Mouse (Mus musculus) limb, embryonic 14.5 days (tissue): ENCODE measurements at regions not wholly inside any gene's neighbourhood (a gene's known extent, or its start where the extent isn't known, plus 50 kb on each side); places are given as distances from the start of the nearest gene placed in this dataset.

Source experiments
- ATAC-seq: fragments of 200-750 bp; cut with Nextera tagmentation; 2 replicates; pipeline ENCODE4 v1.8.0; 2017; ENCODE audit warnings: low read depth, moderate number of reproducible peaks, moderate TSS enrichment; ENCODE audit not compliant: low FRiP score
- DNase-seq: peaks from one replicate; pipeline ENCODE4 v3.0.0-alpha.2; 2015; ENCODE audit warnings: low spot score
- H3K27ac ChIP-seq: fragments of 300-500 bp; sonication (generic); replicated peaks from 2 replicates; pipeline ENCODE4 v1.5.1; 2014; ENCODE audit warnings: low read depth, mild to moderate bottlenecking, low read length, moderate library complexity, mixed read lengths
- H3K27me3 ChIP-seq: fragments of 300-500 bp; sonication (generic); 2 replicates; pipeline ENCODE4 v1.6.1; 2014; ENCODE audit warnings: low read length, mixed read lengths; ENCODE audit not compliant: control insufficient read depth, insufficient read depth
- H3K36me3 ChIP-seq: fragments of 300-500 bp; sonication (generic); 2 replicates; pipeline ENCODE4 v1.6.1; 2014; ENCODE audit warnings: mild to moderate bottlenecking, low read length, moderate library complexity, mixed read lengths; ENCODE audit not compliant: control insufficient read depth, insufficient read depth
- H3K4me1 ChIP-seq: fragments of 300-500 bp; sonication (generic); 2 replicates; pipeline ENCODE4 v1.6.1; 2014; ENCODE audit warnings: antibody characterized with exemption, low read length, mixed read lengths; ENCODE audit not compliant: control insufficient read depth, insufficient read depth
- H3K4me2 ChIP-seq: fragments of 300-500 bp; sonication (generic); replicated peaks from 2 replicates; pipeline ENCODE4 v1.6.1; 2014; ENCODE audit warnings: low read depth, mild to moderate bottlenecking, low read length, moderate library complexity; ENCODE audit not compliant: severe bottlenecking
- H3K4me3 ChIP-seq: fragments of 300-500 bp; sonication (generic); replicated peaks from 2 replicates; pipeline ENCODE4 v1.5.1; 2014; ENCODE audit warnings: low read length
- H3K9ac ChIP-seq: fragments of 300-500 bp; sonication (generic); 2 replicates; pipeline ENCODE4 v1.6.1; 2014; ENCODE audit warnings: mild to moderate bottlenecking, low read depth, low read length, moderate library complexity; ENCODE audit not compliant: severe bottlenecking
- H3K9me3 ChIP-seq: fragments of 300-500 bp; sonication (generic); 2 replicates; pipeline ENCODE4 v1.6.1; 2016; ENCODE audit warnings: low read length; ENCODE audit not compliant: control insufficient read depth
- POLR2A ChIP-seq: fragments of 200-500 bp; IDR thresholded peaks from 2 replicates; pipeline ENCODE4 v1.8.0; 2012; ENCODE audit warnings: inconsistent platforms, mild to moderate bottlenecking, moderate library complexity, borderline replicate concordance; ENCODE audit not compliant: insufficient read depth, insufficient read length; ENCODE audit errors: extremely low read depth
- WGBS: fragments of 180-500 bp; shearing (Covaris S2); extraction: QIAGEN DNeasy Blood & Tissue Kit; methylation state at CpG from one replicate; pipeline ENCODE4 v1.1.7; 2014; 5-methylcytosine and 5-hydroxymethylcytosine counted together

- no peak overlapping the region for H3K9ac ChIP-seq
- ATAC-seq (no peak), DNase-seq (no peak)
- H3K36me3 ChIP-seq: no peaks in the 10 kb centered on the region
- H3K27ac ChIP-seq: no peak overlapping the region
- H3K4me3 ChIP-seq: no peak overlapping the region
- no peak for TF ChIP-seq POLR2A
- WGBS: 62% methylated on average over 3 of the region's 3 CpGs
- no peak overlapping the region for H3K4me2 ChIP-seq
- no peaks in the 10 kb centered on the region for H3K9me3 ChIP-seq
- no peaks in the 10 kb centered on the region for H3K4me1 ChIP-seq
- no peaks in the 10 kb centered on the region for H3K27me3 ChIP-seq
Observed at GRCm38 (mm10) chr2:108913967-108914366, 366.6 kb upstream of the Kif18a start.

- H3K27ac ChIP-seq: no peak overlapping the region
- H3K27me3 ChIP-seq: no peaks in the 10 kb centered on the region
- WGBS: 65% methylated on average over 3 of the region's 3 CpGs
- no peak overlapping the region for H3K4me3 ChIP-seq
- no peaks in the 10 kb centered on the region for H3K9me3 ChIP-seq
- H3K36me3 ChIP-seq: no peaks in the 10 kb centered on the region
- no peak overlapping the region for H3K4me2 ChIP-seq
- ATAC-seq (no peak), DNase-seq (no peak)
- TF ChIP-seq POLR2A: no peak
- H3K9ac ChIP-seq: no peak overlapping the region
- H3K4me1 ChIP-seq: no peaks in the 10 kb centered on the region
Observed at GRCm38 (mm10) chr2:108919500-108920045, 361.0 kb upstream of the Kif18a start.

GRCm38 (mm10) chr2:108920111-108920510 lies 360.4 kb upstream of the Kif18a start:
- Histone ChIP-seq H3K36me3 (no peaks in the 10 kb centered on the region), H3K27ac (no peak overlapping the region), H3K4me3 (no peak overlapping the region), H3K4me2 (no peak overlapping the region), H3K27me3 (no peaks in the 10 kb centered on the region), H3K4me1 (no peaks in the 10 kb centered on the region), H3K9ac (no peak overlapping the region), H3K9me3 (no peaks in the 10 kb centered on the region)
- no peak for ATAC-seq
- 77% methylated on average over 5 of the region's 5 CpGs for WGBS
- no peak for TF ChIP-seq POLR2A
- DNase-seq: no peak

GRCm38 (mm10) chr2:108935981-108936762 lies 344.4 kb upstream of the Kif18a start:
- Histone ChIP-seq H3K36me3 (no peaks in the 10 kb centered on the region), H3K4me2 (no peak overlapping the region), H3K27me3 (no peaks in the 10 kb centered on the region), H3K4me1 (no peaks in the 10 kb centered on the region), H3K4me3 (no peak overlapping the region), H3K27ac (no peak overlapping the region), H3K9ac (no peak overlapping the region), H3K9me3 (no peaks in the 10 kb centered on the region)
- TF ChIP-seq POLR2A: no peak
- WGBS: 55% methylated on average over 5 of the region's 5 CpGs
- peak; percentile 48 for DNase-seq
- no peak for ATAC-seq

- Histone ChIP-seq H3K36me3 (no peaks in the 10 kb centered on the region), H3K4me1 (no peaks in the 10 kb centered on the region), H3K27ac (no peak overlapping the region), H3K27me3 (no peaks in the 10 kb centered on the region), H3K9me3 (no peaks in the 10 kb centered on the region), H3K4me2 (no peak overlapping the region), H3K4me3 (no peak overlapping the region), H3K9ac (no peak overlapping the region)
- ATAC-seq (no peak), DNase-seq (no peak)
- WGBS: 86% methylated on average over 5 of the region's 5 CpGs
- TF ChIP-seq POLR2A: no peak
Observed at GRCm38 (mm10) chr2:108980921-108981320, 299.6 kb upstream of the Kif18a start.
